Mouse (Mus musculus) liver, adult 2 months (tissue): ENCODE measurements at regions not wholly inside any gene's neighbourhood (a gene's known extent, or its start where the extent isn't known, plus 50 kb on each side); places are given as distances from the start of the nearest gene placed in this dataset.

Experiments used
- CTCF ChIP-seq: fragments of 200-500 bp; IDR thresholded peaks from 2 replicates; pipeline ENCODE4 v1.5.1; 2011; ENCODE audit warnings: low read depth, low read length, control low read depth
- POLR2A ChIP-seq: fragments of 200-500 bp; IDR thresholded peaks from 2 replicates; pipeline ENCODE4 v1.6.1; 2011; ENCODE audit warnings: low read length, control low read depth; ENCODE audit not compliant: insufficient read depth; ENCODE audit errors: extremely low read depth

DNA sequence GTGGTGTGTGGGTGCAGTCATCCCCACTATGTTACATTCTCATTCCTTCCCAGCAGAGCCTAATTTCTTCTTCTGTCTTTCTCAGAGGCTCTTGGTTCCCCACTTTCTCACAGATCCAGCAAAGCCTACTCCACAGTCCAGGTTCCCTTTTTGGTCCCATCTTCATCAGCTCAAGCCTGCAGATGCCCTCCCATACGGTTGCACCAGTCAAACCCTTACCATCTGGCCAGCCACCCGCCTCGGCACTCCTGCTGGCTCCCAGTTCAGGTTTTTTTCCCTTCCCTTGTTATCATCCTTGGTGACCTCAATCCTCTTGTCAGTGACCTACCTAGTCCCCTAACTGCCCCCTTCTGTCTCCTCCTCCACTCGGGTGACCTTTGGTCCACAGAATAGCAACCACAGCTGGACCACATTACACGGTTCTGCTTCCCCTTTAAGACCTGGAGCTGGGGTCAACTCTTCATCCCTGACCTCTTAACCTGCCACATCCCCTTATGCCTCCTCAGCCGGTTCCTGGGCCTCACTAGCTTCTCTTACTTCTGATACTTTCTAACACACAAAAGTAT, 75.4 kb upstream of the Fzd7 start:
- TF ChIP-seq CTCF (no peak), POLR2A (no peak)
